Mouse (Mus musculus): ENCODE measurements around the gene Ric8b.

Gene Ric8b

DNA sequence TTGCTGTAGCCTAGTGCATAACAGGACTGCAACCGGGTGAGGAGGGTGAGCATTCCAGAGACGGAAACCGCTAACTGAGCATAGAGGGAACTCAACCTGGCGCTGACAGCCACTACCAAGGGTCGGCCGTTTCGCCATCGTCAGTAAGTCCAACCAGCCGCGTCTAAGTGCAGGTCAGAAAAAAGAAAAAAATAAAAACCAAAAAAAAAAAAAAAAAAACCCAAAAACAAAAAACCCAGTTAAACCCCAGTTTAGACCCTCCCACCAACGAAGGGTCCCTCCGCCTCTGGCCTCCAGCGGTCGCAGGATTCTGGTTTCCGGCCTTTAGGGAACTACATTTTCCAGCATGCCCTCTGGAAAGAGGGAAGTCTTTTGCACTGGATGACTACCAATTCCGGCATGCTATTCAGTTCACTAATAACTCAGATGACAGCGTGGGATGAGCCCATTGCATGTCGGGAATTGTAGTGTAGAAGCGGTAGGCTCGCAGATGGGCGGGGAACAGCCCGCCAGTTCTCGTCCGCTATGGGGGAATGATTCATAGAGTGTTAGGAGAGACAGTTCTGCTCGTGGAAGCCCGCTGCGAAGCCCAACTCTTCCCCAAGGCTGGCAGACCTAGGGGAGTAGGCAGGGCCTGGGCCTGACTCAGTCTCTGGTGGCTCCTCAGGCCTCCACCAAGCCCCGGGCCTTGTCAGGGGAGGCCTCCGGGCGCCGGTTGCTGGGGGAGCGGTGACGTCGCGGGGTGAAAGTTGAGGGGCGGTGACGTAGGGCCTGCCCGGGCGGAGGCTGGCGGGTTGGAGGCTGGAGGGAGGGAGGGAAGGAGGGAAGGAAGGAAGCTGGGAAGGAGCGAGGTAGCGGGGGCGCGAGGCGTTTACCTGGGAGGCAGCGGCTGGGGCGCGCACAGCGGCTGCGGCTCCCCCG lies at the start of gene Ric8b:
TSS of gene Ric8b (plus strand) at position 807 of the 921 bp plus-strand sequence.
- DNase-seq = peak; percentile 94

- DNase-seq = no peak
Measured at GRCm38 (mm10) chr10:84871285-84871684, 46.1 kb upstream of the Ric8b start.

GRCm38 (mm10) chr10:84871921-84872320 lies 45.5 kb upstream of the Ric8b start:
- no peak for DNase-seq

- no peak for DNase-seq
Measured at GRCm38 (mm10) chr10:84879823-84880571, 37.4 kb upstream of the Ric8b start.

DNA sequence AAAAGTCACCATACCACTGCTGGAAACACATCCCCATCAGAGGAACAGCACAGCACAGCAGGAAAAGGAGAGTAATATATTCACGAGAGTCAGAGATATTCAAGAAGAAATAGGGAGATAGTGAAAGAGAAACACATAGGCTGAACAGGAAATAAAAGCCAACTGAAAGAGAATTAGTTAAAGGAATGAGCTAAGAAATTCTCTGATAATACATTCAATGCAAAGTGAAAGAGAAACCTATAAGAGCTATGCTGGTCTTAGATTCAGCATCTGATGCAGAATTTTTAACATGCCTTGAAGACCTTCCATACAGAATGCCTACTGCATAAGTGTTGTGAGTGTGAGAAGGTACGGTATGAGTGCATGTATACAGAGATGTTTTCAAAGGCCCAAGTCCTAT lies 34.9 kb upstream of the Ric8b start:
- DNase-seq = no peak

DNA sequence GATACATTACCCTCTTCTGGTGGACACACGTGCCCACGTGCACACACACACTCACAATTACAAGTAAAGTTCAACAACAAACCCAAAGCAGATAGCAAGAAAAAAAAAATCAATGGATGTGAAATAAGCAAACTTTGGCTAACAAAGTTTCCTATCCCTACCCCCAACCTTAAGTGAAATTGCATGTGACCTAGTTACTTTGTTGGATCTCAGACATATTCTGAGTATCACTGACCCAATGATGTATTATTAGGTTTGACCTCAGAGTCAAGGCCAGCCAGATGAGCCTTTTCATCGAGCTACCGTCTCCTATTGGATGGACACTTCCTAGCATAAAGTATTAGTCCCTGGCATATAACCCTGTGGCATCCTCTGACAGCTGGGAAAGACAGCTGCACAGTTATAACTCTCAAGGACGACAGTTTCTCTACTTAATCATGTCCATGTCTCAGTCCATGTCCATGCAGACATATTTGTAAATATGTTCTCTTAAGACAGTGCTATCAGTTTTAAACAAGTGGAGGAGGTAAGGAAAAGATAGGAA lies 32.0 kb upstream of the Ric8b start:
- no peak for DNase-seq

DNA sequence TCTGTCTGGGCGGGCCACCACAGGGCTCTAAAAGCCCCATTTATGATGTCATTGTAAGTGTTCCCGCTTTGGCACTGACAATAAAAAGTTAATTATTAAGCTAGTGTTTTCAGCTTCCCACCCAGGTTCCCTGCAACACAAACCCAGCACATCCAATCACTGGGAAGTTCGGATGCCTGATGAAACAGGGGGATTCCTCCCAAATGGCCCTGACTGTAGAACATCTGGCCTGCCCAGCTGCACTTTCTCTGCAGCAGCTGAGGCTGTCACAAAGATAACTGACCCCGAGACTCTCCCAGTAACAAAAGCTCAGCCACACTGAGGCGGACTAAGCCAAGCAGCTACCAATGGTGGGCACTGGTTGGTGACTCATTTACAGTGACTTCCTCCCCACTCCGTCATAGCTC lies 31.2 kb upstream of the Ric8b start:
- no peak for DNase-seq

GRCm38 (mm10) chr10:84886785-84887184 lies 30.6 kb upstream of the Ric8b start:
- no peak for DNase-seq

- DNase-seq = no peak
Measured at GRCm38 (mm10) chr10:84889096-84889846, 28.1 kb upstream of the Ric8b start.

DNA sequence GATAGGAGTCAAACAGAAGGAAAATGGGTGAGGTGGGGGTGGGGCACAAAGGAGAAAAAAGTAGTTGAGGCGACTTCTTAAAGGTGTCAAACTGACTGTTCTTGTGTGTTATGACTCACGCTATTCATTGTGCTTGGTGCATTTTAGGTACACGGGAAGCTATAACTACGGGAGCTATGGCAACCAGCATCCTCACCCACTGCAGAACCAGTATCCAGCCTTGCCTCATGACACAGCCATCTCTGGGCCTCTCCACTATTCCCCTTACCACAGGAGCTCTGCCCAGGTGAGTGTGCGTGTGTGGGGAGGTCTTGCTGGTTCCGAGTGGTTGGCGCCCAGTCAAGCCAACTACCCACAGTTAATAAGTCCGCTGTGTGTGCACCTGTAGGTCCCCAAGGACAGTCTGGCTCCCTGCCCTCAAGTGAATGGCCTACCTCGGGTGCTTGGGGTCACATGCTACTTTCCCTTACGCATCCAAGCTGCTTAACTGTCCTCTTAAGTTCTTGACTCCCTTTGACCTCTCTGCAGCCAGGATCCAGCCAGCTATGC lies 21.5 kb upstream of the Ric8b start:
- DNase-seq = no peak

GRCm38 (mm10) chr10:84896941-84897930 lies 20.2 kb upstream of the Ric8b start:
- peak; percentile 53 to 66 for DNase-seq

GRCm38 (mm10) chr10:84898144-84898979 lies 19.1 kb upstream of the Ric8b start:
- no peak for DNase-seq

DNA sequence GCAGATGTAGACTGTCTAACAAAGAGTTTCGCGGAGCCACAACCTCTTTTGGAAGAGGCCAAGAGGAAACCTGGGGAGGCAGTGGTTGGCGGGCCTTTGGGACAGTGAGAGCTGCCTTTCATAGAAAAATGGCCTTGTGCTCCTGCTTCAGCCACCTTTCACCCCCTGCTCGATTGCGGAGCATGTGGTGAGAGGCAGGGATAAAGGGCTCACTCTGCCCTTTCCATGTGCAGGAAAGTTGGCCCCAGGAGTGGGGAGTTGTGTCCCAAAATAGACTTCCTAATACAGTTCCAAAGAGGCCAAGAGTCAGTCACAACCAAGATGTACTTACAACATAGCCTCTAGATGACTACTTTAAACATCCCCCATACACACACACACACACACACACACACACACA lies 15.7 kb upstream of the Ric8b start:
- no peak for DNase-seq

DNA sequence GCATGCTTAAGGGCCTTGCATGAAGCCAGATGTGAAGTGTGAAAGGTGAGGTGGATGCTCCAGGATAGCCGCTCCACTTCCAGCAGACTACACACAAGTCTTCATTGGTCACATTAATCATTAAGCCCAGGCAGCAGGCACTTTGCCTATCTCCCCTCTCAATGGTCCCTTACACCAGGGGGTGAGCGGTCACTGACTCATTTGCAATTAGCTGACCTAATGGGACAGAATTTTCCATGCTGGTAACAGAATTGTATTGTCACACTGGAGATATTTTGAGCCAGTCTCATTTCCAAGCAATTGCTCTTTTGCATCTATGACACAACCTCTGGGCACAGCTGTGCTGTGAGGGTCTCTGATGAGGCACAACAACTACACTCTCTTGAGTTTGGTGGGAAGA lies 15.2 kb upstream of the Ric8b start:
- no peak for DNase-seq

DNA sequence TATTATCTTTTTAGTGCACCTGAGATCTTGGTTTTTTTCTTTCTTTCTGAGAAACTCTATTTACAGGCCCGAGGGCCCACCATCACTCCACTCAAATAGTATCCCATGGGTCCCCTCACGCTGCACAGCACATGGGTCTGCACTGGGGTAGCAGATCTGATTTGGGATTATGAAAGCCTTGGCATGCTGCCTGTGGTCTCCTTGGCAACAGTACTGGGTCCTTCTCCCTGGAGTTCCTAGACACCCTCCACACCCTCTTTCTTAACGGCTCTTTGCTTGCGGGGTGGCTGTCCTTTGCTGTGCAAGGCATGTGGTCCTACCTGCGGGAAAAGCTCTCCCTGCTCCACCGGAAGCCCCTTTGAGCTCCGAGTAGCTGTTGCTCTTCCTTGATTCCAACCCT lies 14.1 kb upstream of the Ric8b start:
- no peak for DNase-seq

DNA sequence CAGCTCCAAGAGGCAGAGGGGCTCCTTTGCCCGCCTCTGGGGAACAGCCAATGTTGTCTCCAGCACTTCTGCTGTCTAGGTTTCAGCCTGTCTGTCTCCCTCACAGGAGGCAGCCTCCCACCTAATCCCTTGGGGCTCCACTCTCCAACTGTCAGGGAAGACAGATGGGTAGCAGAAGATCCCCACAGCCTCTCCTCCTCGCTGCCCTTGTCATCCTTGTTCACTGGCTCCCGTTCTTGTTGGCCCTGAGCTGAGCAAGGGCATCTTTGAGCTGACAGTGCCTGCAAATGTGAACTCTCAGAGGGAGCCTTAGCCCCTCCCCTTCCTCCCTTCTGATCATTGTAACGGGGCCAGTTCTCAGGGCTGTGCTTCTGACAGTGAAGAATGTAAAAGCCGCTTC lies 13.7 kb upstream of the Ric8b start:
- DNase-seq = peak; percentile 35 to 39

- no peak for DNase-seq
Measured at GRCm38 (mm10) chr10:84906895-84907294, 10.5 kb upstream of the Ric8b start.

GRCm38 (mm10) chr10:84908006-84908405 lies 9.4 kb upstream of the Ric8b start:
- no peak for DNase-seq

DNA sequence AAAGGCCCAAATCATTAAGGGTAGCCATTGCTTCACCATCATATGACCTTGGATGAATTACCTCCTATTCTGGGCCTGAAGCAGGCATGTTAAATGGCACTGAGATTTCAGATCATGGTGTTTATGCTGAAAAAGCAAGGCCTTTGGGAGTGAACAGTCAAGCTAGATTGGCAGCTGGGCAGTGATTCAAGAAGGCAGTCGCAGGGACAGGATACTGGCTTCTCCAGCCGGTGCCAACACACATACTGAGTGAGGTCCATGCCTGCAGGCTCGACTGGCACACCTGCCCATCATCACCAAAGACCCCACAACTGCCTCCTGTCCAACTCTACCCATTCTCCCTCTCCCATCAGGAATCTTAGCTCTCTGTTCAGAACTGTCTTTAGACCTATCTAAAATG lies 8.9 kb upstream of the Ric8b start:
- DNase-seq = no peak

All from thymus, postnatal 36 days (tissue).